Mouse (Mus musculus) hematopoietic stem cell, adult 5-6 weeks (primary cell): Measurements from ENCODE around the gene Chn1. TPM values are rescaled to one million over a fixed set of nuclear protein-coding genes. Genes with fewer than 3 reads are reported as not detected.

Source experiments
- ATAC-seq, 2 experiments: fragments of 125-278 bp in 1 of 2; replicated peaks in 1 of 2; 2 replicates each; pipeline ENCODE4 v1.8.0; 2016 to 2017; ENCODE audit warnings: inconsistent platforms in 2 of 2, mild to moderate bottlenecking in 2 of 2, moderate number of reproducible peaks in 2 of 2, low read depth in 1 of 2, moderate TSS enrichment in 1 of 2; ENCODE audit not compliant: low FRiP score in 2 of 2, poor library complexity in 2 of 2, severe bottlenecking in 2 of 2, insufficient read depth in 1 of 2, low TSS enrichment in 1 of 2
- total RNA-seq: library from RNA; stranded (forward); fragments of 172-1452, 232-1000 nt; gene quantifications from 2 replicates; pipeline ENCODE4 v1.2.3, GENCODE M21; 2017

The Chn1 gene
- total RNA-seq, 1 experiment from 2014 or later = not detected

DNA sequence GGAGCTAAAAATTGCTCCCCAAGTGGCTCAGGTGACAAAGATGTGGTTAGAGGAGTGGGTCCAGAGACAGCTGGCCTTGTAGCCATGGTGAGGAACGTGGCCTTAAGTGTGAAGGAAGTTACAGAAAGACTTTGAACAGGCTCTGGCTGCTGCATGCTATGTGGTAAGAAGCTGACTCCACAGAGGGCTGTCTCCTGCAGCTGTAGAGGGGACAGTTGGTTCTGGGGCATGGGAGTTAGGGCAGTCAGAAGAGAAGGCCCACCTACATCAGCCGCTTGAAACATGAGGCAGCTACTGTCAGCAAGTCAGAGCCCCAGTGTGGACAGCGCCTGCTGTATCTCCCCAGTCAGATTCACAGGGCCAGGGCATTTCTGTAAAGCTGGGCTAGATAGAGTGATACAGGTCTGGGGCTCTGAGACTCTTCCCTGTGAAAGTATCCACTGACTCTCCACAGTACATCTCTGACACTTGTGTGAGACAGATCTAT lies 165.4 kb downstream of the Chn1 start:
- no peak for ATAC-seq

DNA sequence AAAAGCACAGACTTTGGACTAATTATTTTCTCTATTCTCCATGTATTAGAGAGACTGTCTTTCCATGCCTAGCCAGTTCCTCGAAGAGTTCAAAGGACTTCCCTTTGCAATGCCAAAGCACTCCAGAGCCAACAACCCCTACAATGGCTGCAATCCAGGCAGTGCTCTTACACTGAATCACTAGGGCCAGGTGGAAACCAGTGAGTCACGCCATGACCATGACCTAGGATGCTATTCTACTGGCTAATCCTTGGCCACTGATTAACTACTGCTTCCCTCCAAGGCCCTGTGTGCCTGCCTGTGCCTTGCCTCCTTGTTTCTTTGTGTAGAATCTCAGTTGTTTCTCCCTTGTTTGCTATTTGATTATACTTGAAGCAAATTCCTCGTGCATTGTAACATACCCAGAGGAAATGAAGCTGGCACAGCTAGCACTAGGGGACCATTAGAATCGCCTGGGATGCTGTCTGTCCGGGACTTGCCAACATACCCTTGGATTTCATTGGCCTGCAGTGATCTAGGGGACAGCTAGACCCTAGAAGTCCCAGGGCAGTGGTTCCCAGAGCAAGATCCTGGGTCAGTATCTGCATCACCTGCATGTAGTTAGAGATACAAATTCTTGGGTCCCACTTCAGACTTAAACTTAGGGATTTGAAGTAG lies 166.0 kb downstream of the Chn1 start:
- no peak for ATAC-seq

GRCm38 (mm10) chr2:73608391-73608790 lies 166.8 kb downstream of the Chn1 start:
- ATAC-seq = no peak

GRCm38 (mm10) chr2:73607609-73608008 lies 167.5 kb downstream of the Chn1 start:
- 0 out of 4 replicates have a peak, but pooled peaks of 1 of the 2 experiments have one; percentile 43 for ATAC-seq

DNA sequence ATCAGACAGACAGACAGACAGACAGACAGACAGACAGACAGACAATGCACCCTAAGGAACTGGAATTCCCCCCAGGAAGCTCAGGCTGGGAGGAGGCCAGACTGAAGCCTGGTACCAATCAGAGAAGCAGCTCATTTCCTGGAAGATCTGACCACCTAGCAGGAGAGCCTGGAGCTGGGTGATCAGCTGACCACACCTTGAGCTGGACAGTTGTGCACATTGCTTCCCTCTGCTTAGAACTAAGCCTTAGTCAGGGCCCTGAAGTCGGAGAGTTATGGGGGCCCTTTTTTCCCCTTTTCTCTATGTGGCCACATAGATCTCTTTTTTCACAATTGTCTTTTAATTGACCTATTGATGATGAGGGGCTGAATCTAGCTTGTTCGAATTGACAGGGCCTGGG lies 168.0 kb downstream of the Chn1 start:
- no peak for ATAC-seq

DNA sequence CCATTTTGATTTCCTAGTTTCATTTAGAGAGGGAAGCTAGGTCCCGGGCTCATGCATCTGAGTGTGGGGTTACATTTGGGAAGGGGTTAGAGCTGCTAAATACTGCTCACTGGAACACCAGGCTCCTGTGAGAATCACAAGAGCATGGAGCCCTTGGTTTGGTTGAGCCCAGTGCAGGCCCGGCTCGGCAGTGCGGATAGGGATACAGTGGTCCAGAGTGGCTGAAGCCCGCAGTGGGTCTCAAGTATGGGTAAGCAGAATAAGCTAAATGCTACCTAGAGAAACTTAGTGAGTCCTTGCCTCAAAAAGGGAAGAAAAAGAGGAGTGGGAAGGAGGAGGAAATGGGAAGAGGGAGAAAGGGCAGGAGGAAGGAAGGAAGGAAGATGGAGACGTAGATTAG lies 168.5 kb downstream of the Chn1 start:
- no peak for ATAC-seq

- ATAC-seq = no peak
Measured at GRCm38 (mm10) chr2:73605077-73605476, 170.1 kb downstream of the Chn1 start.

- no peak for ATAC-seq
Measured at GRCm38 (mm10) chr2:73604579-73604978, 170.6 kb downstream of the Chn1 start.

- no peak for ATAC-seq
Measured at GRCm38 (mm10) chr2:73600650-73601049, 174.5 kb downstream of the Chn1 start.

- ATAC-seq = no peak
Measured at GRCm38 (mm10) chr2:73597772-73598171, 177.4 kb downstream of the Chn1 start.

- ATAC-seq = 0 out of 4 replicates have a peak, but pooled peaks of 1 of the 2 experiments have one; percentile 34
Measured at GRCm38 (mm10) chr2:73596786-73597185, 178.4 kb downstream of the Chn1 start.

DNA sequence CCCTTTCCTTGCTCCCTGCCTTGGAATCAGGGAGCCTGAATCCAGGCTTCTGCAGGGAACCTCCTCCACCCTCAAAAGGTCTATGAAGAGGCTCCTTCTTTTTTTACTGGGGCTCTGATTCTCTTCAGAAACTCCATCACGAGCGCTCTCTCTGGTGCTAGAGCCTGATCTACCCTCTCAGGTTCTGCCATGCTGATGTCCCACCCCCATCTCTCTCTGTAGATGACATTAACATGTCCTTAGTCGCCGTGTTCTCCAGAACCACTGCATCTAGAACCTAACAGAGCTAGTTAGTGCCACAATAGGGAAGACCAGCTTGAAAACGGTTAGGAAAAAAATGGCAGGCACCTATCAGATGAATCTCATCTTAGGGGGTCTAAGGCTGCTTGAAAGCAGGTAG lies 178.8 kb downstream of the Chn1 start:
- no peak for ATAC-seq

- no peak for ATAC-seq
Measured at GRCm38 (mm10) chr2:73593101-73593439, 182.1 kb downstream of the Chn1 start.

DNA sequence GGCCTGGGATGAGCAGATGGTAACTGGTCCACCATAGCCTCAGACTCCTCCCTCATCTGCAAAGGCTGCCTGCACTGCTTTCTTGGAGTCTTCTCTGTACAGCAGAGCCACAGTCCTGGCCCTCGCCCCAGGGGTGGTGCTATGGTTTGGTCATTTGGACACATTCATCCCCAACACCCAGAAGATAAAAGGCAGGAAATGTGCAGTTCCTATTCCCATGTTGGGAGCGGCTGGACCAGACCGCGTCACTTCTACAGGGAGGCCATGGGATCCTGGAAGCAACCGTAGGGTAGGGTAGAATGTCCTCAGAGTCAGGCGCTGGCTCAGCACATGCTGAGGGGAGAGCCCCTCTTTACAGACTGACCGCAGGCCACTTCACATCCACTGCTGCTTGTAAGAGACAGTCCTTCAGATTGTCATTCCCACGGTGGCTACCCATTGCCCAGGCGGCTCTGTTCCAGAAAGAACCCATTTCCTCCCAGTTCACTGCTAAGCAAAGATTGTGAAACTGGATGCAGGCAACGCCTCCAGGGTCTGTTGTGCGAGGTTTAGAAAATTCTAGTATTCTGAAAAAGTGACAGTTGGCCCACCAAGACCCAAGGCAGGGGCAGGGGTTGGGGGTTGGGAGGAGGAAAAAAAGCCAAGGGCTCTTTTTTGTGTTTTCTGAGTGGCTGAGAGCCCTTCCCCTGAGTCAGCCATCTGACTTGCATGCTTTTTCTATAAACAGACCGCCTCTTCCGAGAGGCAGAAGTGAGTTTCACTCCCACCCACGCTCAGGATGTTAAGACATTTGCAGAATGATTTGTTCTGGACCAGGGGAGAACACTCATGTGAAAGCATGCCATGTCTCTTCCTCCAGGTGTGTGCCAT lies 182.7 kb downstream of the Chn1 start:
- peak in 1 of 2 experiments; percentile 27; a peak in 1 of 4 replicates for ATAC-seq

DNA sequence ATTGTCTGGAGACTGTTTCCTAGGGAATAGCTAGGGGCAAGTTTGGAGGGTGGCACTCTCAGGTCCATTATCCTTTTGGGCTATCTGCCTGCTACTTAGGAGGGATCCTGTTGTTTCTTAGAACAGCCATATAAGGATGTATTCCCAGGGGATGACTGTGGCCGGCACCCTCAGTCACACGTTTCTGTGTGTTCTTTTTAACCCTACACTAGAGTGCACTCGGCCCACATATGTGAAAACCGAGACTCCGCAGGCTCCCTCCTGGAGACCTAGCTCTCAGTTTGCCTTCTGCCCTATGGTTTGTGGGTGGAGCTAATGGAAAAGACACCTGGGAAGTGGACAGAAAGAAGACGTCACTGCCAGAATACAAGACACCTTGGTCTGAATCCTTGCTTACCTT lies 183.9 kb downstream of the Chn1 start:
- ATAC-seq = no peak

GRCm38 (mm10) chr2:73590106-73590505 lies 185.0 kb downstream of the Chn1 start:
- ATAC-seq = no peak

DNA sequence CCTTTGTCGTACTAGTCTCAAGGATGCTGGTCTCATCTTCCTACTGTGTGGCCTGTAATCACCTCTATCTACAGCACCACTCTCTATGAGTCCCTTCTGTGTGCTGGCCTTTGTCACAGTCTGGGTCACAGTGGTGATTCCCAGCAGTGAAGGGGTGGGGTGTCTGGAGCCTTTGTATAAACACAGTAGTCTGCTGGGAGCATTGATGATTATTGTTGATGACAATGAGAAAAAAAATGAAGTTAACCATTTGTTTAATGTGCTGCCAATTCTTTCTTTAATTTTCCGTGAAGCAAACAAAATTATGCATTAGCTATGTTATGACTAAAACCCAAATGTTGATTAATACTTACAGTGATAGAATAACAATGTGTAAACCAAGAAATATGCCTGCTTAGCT lies 186.2 kb downstream of the Chn1 start:
- no peak for ATAC-seq

GRCm38 (mm10) chr2:73587109-73587506 lies 188.0 kb downstream of the Chn1 start:
- no peak for ATAC-seq
